Mouse (Mus musculus): Measurements from ENCODE around the gene Gm10840.
"Not testable (repeated sequence)": the region's sequence is repeated elsewhere in the genome, so short reads cannot be mapped to it uniquely, and the experiment has no call there.

The Gm10840 gene

GRCm38 (mm10) chr11:106198277-106198676 lies 37.6 kb downstream of the Gm10840 start:
- no peak for DNase-seq

DNA sequence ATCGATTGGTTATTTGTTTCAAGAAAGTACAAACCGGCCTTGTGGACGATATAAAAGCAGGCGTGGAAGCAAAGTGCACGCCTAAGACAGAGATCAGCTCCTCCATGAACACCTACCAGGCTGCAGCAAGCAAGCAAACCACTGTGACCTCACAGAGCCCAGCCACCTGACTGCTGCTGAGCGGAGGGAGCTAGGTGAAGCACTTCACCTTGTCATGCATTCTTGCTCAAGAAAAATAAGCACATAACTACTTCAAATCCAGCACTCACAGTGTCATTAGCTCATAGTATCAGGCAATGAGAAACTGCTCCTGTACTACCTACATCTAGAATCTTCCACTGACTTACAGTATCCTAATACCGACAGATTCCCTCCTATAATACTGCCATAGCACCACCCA lies 39.3 kb downstream of the Gm10840 start:
- DNase-seq: not testable (repeated sequence)

DNA sequence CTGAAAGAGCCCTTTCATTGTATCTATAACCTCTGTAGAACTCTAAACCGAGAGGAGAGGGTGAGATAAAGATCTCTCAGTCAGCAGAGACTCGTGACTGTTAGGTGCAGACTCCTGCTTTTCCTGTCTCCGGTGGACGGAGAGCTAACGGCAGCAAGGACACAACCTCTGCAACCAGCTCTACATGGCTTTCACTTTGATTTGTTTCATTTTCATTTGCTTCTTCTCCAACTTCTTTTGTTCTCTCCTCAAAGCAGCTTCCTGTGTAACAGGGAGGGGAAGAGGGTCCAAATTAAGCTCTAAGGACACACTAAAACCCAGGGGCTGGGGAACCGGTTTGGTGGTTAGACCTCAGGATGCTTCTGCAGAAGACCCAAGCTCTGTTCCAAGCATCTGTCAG lies 40.1 kb downstream of the Gm10840 start:
- DNase-seq: no peak

DNA sequence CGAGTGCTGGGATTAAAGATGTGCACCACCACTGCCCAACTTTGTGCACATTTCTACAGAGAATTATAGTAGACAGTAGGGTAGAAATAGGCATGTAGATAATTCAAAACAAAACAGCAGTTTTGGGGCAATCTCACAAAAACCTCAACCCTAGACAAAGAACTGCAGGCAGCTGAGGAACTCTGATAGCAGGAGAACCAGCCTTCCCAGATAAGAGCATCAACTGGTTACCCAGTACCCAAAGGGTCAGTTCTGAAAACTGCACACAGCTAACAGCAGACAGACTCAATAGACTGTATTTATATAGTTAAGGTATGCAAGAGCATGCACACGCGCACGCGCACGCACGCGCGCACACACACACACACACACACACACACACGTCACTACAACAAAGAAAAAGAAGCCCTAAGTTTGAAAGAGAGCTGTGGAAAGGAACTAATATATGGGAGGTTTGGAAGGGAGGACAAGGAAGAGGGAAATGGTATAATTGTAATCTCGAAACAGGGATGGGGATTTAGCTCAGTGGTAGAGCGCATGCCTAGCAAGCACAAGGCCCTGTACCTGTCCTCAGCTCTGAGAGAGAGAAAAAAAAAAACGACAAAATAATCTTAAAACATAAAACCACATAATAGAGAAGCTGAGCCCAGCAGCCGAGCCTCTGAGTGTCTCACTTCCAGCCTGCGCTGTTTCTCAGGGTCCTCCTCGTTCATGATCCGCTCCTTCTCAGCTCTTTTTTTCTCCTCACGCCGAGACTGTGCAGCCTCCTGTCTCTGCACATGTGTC lies 40.9 kb downstream of the Gm10840 start:
- DNase-seq: no peak

GRCm38 (mm10) chr11:106202123-106202465 lies 41.4 kb downstream of the Gm10840 start, which contains the start of gene Strada:
Strada (minus strand) TSS chr11:106202168.
- no peak for DNase-seq

Measured in kidney, postnatal 14 days (tissue).